Mouse (Mus musculus): ENCODE measurements around the gene Natd1.
"Not testable (repeated sequence)": the region's sequence is repeated elsewhere in the genome, so short reads cannot be mapped to it uniquely, and the experiment has no call there.

Natd1 gene

GRCm38 (mm10) chr11:60890286-60890685, 24.3 kb downstream of the Natd1 start:
- DNase-seq (ENCODE audit: low spot score in 2 of 2) = no peak

- no peak for DNase-seq (ENCODE audit: low spot score in 2 of 2)
Measured at GRCm38 (mm10) chr11:60889861-60890260, 24.7 kb downstream of the Natd1 start.

GRCm38 (mm10) chr11:60886986-60887385, 27.6 kb downstream of the Natd1 start:
- not testable (repeated sequence) for DNase-seq (ENCODE audit: low spot score in 2 of 2)

- no peak for DNase-seq (ENCODE audit: low spot score in 2 of 2)
Measured at GRCm38 (mm10) chr11:60882386-60882785, 32.2 kb downstream of the Natd1 start.

- no peak for DNase-seq (ENCODE audit: low spot score in 2 of 2)
Measured at GRCm38 (mm10) chr11:60880559-60880958, 34.0 kb downstream of the Natd1 start.

- peak; percentile 25 to 48 for DNase-seq (ENCODE audit: low spot score in 2 of 2)
Measured at GRCm38 (mm10) chr11:60879423-60879822, 35.1 kb downstream of the Natd1 start.

GRCm38 (mm10) chr11:60878675-60879294, 35.8 kb downstream of the Natd1 start, which contains the start of gene Tmem11:
Gene Tmem11 (minus strand): TSS chr11:60879272.
- peak; percentile 96 for DNase-seq (ENCODE audit: low spot score in 2 of 2)

GRCm38 (mm10) chr11:60878056-60878612, 36.4 kb downstream of the Natd1 start:
- DNase-seq (ENCODE audit: low spot score in 2 of 2) = peak in 1 of 2 experiments; percentile 66

- no peak for DNase-seq (ENCODE audit: low spot score in 2 of 2)
Measured at GRCm38 (mm10) chr11:60873101-60873500, 41.4 kb downstream of the Natd1 start.

- no peak for DNase-seq (ENCODE audit: low spot score in 2 of 2)
Measured at GRCm38 (mm10) chr11:60871409-60871808, 43.1 kb downstream of the Natd1 start.

GRCm38 (mm10) chr11:60869471-60869870, 45.1 kb downstream of the Natd1 start:
- DNase-seq (ENCODE audit: low spot score in 2 of 2) = not testable (repeated sequence)

GRCm38 (mm10) chr11:60867904-60868303, 46.6 kb downstream of the Natd1 start:
- DNase-seq (ENCODE audit: low spot score in 2 of 2) = no peak

GRCm38 (mm10) chr11:60867456-60867855, 47.1 kb downstream of the Natd1 start:
- DNase-seq (ENCODE audit: low spot score in 2 of 2) = no peak

- no peak for DNase-seq (ENCODE audit: low spot score in 2 of 2)
Measured at GRCm38 (mm10) chr11:60866021-60866420, 48.5 kb downstream of the Natd1 start.

- DNase-seq (ENCODE audit: low spot score in 2 of 2) = peak; percentile 61 to 66
Measured at GRCm38 (mm10) chr11:60864916-60865315, 49.6 kb downstream of the Natd1 start.

GRCm38 (mm10) chr11:60864166-60864565, 50.4 kb downstream of the Natd1 start:
- DNase-seq (ENCODE audit: low spot score in 2 of 2) = no peak

- DNase-seq (ENCODE audit: low spot score in 2 of 2) = peak; percentile 40 to 43
Measured at GRCm38 (mm10) chr11:60863196-60863595, 51.4 kb downstream of the Natd1 start.

- no peak for DNase-seq (ENCODE audit: low spot score in 2 of 2)
Measured at GRCm38 (mm10) chr11:60861993-60862392, 52.6 kb downstream of the Natd1 start.

- DNase-seq (ENCODE audit: low spot score in 2 of 2) = no peak
Measured at GRCm38 (mm10) chr11:60856587-60856986, 58.0 kb downstream of the Natd1 start.

Measured in heart, adult 9 months (tissue).